Mouse (Mus musculus): ENCODE results near the gene Rnf19b.
A peak's percentile ranks its signal among the peaks of the same experiment; 100 is the strongest.

Rnf19b gene

DNA sequence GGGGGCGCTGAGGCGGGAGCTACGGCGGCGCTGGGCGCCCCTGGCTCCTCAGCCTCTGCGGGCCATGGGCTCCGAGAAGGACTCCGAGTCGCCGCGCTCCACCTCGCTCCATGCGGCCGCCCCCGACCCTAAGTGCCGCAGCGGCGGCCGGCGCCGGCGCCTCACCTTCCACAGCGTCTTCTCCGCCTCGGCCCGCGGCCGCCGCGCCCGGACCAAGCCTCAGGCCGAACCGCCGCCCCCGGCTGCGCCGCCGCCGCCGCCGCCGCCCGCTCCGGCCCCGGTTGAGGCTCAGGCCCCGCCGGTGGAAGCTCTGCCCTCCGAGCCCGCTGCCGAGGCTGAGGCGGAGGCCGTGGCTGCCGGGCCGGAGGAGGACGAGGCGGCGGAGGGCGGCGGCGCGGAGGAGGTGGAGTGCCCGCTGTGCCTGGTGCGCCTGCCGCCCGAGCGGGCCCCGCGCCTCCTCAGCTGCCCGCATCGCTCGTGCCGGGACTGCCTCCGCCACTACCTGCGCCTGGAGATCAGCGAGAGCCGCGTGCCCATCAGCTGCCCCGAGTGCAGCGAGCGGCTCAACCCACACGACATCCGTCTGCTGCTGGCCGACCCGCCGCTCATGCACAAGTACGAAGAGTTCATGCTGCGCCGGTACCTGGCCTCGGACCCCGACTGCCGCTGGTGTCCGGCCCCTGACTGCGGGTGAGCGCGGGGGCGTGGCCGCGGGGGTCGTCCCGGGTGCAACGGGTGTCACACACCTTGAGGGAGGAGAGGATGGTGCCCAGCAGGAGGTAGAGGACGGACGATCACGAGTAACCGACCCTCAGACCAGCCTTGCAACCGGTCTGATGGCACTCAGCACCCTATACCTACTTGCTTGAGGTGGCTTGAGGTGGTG lies at the start of gene Rnf19b:
Gene Rnf19b (plus strand): TSS at position 65 of the 886 bp plus-strand sequence.
- DNase-seq = peak; percentile 54 to 71

DNA sequence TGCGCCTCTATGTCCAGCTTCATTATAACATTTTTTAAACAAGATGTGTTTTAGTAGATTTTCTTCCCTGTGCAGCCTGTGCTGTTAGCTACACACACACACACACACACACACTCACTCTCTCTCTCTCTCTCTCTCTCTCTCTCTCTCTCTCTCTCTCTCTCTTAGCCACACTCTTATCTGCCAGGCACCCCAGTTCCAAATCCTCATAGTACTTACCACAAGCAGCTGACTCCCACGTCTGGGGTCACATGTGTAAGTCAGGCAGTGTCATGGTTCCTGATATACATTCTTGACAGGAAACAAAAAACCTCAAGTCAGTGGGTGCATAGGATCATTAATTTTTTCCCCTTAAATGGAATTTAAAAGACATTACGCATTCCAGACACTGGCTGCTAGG lies 49.4 kb upstream of the Rnf19b start:
- DNase-seq = no peak

DNA sequence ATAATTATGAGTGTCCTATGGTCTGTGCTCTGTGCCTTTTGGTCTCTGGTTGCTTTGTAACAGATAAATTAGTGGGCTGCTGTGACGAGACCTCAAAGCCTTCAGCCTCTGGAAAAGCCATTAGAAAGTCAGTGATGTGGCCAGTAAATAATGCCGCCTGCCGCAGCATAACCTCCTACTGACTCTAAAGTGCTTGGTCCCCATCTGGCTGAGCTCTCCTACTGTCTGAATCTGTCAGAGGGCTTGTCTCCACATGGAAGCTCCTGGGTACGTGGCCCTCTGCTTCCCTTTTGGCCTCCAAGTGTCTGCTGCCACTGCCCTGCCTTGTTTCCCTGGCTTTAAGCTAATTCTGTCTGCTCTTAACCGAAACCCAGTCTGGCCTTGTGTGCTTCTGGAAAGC lies 48.5 kb upstream of the Rnf19b start:
- DNase-seq = no peak

DNA sequence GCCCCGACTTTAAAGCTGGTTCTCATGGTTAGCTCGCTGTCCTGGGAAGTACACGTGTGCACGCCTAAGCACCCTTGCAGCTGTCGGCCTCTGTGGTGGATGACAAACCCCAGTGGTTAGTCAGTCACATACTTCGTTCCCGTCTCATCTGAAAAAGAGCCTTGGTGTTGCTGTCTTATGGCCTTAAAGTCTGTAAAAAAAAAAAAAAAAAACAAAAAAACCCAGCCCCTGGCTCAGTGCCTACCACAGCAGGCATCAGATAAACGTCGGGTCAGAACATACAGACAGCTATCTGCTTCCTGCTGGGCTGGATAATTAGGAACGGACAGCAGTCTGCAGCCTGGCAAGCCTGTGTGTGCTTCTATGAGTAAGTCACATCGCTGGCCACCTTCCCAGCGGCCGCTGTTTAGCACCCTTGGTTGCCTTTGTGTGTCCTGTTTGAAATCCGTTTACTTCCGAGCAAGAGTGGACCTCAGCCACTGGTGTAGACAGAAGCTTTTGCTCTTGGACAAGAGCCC lies 46.4 kb upstream of the Rnf19b start:
- DNase-seq = peak; percentile 48 to 59

DNA sequence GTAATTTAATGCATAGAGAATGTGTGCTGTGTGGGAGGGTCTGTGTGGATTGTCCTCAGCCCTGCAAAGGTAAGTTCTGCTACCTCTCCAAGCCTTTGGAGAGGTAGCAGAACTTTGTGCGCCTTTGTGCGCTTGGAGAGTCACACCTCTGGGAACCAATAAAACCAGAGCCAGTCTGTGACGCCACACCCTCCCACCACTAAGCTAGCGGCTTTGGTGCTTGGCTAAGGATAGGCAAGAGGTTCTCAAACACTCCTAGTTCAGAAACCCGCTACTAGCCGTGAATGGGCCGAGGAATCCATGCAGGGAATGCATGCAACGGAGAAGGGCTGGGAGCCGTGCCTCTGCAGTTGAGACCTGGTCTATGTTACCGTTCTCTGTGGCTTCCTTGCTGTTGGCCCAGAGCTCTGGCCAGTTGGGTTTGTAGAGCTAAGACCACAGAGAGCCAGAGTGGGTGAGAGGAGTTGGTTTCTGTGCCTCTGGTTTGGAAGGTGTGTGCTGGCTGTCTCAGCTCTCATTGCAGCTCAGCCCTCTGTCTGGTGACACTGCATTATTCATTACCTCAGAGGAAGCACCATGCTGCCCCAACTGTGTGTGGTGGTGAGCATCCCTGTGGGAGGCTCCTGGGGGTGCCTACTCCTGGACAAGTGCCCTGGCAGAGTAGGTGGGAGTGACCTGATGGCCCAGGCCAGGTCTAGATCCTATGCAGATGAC lies 44.8 kb upstream of the Rnf19b start:
- DNase-seq = no peak

DNA sequence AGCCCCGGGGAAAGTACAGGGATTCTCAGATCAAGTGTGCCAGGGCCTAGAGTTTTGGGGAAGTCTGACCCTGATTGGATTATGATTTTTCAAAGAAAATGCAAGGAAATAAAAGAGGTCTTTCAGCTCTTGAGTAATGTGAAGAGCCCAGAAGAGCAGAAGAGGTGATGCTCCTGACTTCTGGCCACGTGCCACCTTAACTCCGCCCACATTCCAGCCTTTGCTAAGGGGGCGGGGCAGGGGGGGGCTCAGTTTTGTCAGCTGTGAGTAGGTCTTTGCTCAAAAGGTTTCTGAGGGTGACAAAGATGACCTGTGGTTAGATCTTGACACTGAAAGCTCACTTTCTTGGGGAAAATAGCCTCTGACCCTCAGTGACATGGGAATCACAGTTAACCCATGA lies 41.7 kb upstream of the Rnf19b start:
- no peak for DNase-seq

DNA sequence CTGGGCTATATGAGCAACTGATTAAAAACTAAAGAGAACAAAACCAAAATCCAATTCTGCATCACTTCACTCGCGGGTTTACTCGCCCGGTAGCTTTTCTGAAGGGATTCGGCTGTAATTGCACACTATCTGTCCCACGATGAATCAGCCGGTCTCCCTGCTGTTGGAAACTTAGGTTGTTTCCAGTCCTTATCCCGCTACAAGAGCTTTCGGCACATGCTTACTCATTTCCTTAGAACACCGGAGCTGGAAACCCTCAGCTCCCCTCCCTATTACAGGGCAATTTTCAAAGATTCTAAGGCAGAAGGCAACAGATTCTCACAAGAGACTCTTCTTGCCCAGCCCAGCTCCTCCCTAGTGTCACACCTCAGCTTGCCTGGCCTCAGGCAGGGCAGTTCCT lies 40.9 kb upstream of the Rnf19b start:
- no peak for DNase-seq

DNA sequence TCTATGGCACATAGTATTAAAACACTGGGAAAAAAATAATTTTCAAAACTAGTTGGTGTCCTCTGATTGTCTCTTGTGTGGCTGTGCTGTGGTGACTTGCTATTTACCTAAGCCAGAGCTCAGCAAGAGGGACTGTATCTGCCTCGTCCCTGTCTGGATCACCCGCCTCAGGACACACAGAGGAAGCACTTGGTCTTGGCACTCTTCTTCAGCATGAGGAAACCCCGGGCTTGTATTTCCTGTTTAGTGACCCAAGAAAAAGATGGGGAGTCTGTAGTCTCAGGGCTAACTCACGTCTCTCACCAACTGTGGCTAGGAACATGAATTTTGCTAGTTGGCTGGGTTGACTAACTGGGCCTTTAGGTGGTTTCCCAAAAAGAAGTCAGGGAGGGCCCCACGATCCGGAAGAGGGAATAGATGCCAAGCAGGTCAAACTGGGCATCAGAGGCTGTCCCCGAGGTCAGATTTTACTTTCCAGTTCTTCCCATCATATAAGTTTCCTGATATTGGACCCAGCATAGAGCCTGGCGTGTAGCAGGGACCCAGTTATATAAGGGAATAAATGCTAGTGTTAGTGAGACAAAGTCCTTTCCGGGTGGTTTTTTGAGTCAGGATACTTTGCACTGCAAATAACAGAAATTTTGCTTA lies 39.2 kb upstream of the Rnf19b start:
- DNase-seq = no peak

DNA sequence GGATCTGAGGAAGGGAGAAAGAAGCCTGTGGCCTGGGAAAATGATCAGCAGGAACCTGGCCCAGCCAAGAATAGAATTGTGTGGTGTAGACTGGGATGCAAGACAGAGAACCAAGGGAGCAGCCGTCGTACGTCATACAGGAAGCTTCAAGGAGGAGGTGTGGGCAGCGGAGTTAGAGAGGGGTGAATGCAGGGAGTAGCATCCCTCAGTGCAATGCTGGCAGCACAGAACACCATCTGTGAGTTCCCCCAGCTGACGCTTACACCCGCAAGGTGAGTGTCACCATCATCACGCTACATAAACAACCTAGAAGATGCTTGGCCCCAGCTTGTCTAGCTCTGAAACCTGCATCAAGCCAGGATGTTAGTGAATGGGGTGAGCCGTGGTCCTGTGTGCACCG lies 38.3 kb upstream of the Rnf19b start:
- DNase-seq = peak; percentile 42 to 49

DNA sequence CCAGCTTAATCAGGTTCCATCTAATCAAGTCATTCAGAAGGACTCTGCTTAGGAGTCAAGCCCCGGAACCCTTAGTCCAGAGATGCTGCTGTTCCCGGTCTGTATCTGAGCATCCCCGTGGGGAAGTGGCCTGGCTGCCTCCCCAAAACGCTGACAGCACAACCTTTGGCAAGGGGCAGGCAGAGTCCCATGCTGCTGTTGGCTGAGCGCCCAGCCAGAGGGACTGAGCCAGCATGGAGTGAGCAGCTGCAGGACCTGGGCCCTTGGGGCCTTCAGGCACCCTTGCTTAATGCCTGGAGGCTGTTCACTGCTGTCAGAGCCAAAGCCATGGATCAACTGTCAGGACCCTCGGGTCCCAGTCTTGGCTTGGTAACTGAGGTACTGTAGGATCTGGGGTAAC lies 37.6 kb upstream of the Rnf19b start:
- peak; percentile 77 to 80 for DNase-seq

DNA sequence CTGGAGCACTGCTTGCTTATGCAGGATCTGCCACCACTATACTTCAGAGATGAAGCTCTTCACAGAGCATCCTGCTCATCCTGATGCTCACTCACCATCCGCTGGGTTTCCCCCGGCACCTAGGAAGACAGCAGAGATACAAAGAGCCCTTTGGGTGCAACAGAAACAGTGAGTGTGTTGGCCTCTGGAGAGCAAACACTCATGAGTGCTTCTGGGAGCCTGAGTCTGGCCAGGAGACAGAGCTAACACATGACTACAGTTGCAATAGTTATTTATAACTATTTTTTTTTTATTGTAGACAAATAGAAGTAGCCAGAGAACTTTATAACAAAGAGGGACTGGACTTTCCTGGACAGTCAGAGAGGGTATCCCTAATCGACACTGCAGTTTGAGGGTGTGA lies 36.6 kb upstream of the Rnf19b start:
- DNase-seq = no peak

DNA sequence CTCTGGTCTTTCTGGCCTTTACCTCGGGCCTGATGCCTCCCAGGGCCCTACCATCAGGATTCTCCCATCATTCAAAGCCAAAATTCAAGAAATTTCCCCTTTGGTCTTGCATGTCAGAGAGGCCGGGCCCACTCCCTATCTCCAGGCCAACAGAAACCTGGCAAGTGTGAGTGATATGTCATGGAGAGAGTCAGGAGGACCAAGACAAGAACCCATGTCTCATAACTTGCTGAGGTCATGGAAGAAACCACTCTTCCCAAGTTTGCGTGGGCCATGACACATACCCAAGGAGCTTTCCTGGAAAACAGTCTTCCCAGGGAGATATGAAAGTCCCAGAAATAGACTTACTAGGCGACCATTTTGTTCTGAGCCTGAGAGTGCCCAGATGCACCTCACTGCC lies 36.2 kb upstream of the Rnf19b start:
- DNase-seq = no peak

DNA sequence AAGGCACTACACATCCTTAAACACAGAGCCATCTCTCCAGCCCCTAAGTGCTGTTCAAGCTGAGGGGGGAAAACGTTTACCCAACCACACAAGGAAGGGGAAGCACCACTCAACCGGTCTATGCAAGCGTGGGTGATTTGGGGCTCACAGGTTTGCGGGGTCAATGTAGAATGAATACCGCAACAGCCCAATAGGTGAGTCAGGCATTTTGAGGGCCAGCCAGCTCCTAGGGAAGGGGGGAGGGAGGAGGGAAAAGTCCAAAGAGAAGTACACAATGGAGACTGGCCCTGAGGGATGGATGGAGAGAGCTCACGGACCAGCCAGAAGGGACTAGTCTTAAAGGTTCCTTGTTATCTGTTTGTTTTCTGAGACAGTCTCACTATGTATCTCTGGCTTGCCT lies 34.2 kb upstream of the Rnf19b start:
- no peak for DNase-seq

DNA sequence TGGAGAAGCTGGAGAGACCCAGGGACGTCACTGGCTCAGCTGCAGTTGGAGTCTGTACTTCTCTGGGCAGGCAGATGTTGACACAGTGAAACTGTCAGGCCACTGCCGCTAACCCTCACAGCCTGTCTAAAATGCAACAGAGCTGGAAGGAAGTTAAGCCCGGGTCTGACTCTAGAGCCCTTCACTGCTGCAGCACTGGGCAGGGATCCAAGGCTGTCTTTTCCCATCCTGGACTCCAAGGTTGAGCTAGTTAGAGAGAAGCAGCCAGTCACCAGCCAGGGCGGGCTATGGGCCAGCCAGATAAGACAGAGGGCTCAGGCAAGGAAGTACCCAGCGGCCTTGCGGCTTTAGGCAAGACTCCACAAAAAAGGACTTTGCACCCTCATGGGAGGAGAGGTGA lies 33.3 kb upstream of the Rnf19b start:
- peak; percentile 39 to 40 for DNase-seq

DNA sequence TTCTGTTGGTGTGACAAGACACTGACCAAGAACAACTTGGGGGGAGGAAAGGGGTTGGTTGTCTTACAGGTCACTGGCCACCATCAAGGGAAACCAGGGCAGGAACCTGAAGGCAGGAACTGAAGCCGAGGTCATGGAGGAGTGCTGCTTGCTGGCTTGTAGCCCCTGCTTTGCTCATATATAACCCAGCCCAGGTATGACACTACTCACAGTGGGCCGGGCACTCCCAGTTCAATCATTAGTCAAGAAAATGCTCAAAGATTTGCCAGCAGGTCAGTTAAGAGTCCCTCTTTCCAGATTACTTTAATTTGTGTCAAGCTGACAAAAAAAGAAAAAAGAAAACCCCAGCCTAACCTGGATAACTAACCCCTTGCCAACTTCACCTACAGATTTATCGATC lies 32.4 kb upstream of the Rnf19b start:
- no peak for DNase-seq

DNA sequence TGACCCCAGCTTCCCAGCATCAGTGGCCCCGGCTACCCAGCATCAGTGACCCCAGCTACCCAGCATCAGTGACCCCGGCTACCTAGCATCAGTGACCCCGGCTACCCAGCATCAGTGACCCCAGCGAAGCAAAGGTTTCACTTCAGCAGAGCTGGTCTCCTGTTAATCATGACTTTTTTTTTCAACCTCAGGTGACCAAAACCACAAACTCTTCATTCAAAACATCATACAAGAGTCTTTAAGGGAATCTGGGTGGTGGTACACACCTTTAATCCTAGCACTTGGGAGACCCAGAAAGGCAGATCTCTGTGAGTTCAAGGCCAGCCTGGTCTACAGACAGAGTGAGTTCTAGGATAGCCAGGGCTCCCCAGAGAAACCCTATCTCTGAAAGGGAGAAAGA lies 27.3 kb upstream of the Rnf19b start:
- no peak for DNase-seq

DNA sequence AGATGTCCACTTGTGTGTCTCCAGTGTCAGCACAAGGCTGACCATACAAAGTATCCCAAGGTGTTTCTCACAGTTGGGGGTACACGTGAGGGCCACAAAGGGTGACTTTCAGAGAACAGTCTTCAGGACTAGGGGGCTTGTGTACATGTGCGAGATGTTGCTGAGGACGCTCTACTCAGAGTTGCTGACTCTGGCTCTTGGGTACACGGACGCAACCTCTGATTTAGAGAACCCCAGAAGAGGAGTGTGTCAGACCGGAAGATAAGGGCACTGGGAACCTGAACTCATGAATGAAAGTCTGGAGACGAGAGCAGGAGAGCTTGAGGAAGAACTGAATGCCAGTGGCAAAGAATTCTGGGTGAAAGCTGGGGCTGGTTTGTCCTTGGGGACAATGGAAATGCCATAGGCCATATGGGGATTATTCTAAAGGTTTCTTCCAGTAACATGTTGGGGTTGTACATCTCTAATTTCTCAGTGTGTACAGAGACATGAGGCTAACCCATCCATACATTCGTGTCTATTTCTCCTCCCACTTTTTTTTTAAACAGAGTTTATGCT lies 26.6 kb upstream of the Rnf19b start:
- no peak for DNase-seq

DNA sequence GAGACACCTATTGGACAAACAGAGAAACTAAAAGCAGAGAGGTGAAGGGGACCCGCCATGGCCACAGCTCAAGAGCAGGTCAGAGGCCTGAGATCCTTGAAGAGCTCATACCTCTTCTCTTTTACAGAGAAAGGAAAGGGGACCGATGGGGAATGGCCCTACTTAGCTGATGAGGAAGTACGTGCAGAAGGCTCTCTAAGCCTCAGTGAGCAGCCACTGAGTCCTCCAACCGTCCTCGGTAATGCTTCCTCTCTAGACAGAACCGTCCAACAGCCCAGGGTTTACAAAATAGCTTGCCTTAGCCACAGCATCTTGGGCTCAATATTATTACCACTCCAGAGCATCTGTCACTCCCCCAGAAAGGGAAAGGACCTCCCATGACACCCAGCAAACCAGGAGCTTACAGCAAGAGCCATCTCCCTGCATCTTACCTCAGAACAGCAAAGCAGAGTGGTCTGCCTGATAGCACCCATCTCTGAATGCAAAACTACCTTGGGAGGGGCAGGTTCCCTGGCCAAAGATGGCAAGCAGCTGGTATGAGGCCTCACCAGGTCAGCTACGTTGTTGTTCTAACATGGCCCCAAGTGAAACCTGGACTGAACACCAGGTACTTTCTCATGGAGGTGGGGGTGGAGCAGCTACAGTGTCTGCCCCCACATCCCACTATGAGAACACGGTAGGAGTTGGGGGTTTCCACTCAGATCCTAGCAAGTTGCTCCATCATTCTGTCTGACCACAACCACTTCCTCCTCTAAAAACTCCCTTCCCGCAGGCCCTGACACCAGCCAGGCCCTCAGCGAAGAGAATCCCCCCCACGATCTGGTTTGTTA lies 25.7 kb upstream of the Rnf19b start:
- no peak for DNase-seq

DNA sequence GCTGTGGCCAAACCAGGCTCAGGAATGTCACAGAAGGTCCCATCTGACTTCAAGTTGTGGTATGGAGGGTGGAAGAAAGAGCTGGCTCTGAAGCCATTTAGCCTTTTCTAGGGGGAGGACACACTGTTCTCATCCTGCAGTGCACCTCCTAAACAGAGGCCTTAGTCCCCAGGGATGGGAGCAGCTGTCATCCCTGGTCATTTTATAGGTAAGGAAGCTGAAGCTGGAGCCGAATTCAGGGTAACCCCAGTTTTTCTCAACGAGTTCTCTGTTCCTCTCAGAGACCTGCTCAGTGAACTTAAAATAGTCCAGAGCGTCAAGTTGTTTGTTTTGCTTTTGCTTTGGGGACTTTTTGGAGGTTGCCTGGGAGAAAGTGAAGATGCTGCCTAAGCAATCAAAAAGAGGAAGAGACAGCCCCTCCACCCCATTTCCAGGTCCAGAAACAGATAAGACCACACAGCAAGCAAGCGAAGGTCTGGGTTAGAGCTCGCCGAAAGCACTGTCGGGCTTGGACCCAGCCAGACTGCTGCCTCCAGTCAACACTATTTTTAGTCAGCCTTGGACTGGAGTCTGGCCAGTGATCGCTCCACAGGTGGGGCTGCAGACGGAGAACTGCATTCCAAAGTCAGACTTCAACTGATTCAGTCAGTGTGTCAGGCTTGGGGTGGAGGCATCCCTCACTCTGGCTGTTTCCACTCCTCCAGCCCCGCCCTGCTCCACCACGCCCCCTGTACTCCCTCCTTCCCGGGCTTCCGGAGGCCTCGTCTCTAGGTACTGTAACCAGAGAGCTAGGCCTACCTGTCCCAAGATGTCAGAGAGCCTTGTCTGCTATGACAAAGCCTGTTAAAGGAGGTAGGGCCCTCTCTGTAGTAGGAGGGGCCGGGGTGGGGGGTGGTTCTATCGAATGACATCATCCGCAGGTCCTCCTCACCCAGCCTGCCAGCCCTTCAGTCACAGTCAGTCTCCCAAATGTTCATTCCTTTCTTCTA lies 24.8 kb upstream of the Rnf19b start:
- peak; percentile 72 to 81 for DNase-seq

DNA sequence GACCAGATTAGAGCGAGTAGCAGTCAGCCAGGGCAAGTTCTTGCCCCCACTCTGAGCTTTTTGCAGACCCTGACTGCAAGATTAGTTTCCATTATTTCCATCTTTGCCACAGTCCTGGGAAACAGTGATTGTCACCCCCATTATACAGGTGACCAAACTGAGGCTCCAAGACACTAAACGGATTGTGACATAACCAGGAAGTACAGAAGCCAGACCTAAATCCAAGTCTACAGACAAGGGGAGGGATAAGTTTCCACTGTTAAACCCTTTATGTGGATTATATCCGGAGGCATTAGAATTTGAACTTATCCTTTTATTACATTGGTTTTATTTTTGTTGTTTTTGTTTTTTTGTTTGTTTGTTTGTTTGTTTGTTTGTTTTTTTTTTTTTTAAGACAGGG lies 23.8 kb upstream of the Rnf19b start:
- no peak for DNase-seq

Measured in cerebellum, adult 18-20 months (tissue).